Mouse (Mus musculus) testis, postnatal 10 days (tissue): ENCODE results near the gene Ttll3.

ENCODE experiments used
- DNase-seq: peaks from one replicate; pipeline ENCODE4 v3.0.0; 2021; ENCODE audit warnings: low spot score

The Ttll3 gene

DNA sequence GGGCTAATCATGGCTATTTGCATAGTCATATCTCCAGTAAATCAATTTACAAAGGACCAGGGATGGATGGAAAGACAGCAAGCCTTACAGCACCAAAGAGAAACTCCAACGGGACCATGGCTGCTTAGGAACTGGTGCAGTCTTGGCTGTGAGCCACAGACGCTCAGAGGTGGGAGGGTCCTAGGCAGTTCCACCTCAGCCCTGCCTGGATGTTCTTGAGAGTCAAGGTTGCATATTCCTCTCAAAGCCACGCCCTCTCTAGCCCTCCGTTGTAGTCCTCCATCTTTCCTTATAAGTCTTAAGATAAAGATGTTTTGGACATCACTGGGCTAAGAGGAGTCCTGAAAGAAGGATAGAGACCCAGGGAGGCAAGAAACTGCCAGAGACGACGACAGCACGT lies 75.0 kb downstream of the Ttll3 start:
- DNase-seq = no peak
